Mouse (Mus musculus) erythroblast, embryonic 14.5 days (primary cell): Measurements from ENCODE around the gene Mmel1.

Experiments used
- GATA1 ChIP-seq: IDR thresholded peaks from 2 replicates; pipeline ENCODE4 v1.6.1; 2012; ENCODE audit warnings: low read length, inconsistent platforms, mixed read lengths
- TAL1 ChIP-seq: IDR thresholded peaks from 3 replicates; pipeline ENCODE4 v1.6.1; 2012; ENCODE audit warnings: low read length, inconsistent platforms, mixed read lengths

DNA sequence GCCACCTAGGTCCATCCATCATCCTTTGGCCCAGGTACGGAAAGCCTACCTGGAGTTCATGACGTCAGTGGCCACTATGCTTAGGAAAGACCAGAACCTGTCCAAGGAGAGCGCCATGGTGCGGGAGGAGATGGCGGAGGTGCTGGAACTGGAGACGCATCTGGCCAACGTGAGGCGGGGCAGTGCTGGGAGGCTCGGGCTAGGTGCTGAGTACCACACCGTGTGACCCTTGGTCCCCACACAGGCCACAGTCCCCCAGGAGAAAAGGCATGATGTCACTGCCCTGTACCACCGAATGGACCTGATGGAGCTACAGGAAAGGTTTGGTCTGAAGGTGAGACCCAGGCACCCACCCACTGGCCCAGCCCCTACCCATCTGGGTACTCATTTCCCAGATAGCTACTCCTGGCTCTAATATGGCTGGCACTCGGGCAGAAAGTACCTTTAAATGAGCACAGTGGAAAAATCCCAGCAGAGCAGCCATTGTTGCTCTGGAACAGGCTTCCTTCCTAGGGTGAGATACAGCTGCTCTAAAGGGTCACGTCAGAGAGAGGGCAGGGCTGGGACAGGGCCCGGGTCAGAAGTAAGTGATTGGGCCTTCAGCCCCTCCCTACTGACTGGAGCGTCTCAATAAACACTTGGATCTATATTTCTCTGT lies 18.3 kb downstream of the Mmel1 start:
- TF ChIP-seq TAL1: no peak
- TF ChIP-seq GATA1: no peak
